Mouse (Mus musculus): ENCODE data around the gene Ceacam14.

Gene Ceacam14

GRCm38 (mm10) chr7:17812333-17812732, at the start of gene Ceacam14:
Gene Ceacam14, plus strand, starts transcription at chr7:17812633.
- DNase-seq, result no peak
